Comparison of ENCODE assay signal across 8 mouse cellular contexts in the genomic region with DNA sequence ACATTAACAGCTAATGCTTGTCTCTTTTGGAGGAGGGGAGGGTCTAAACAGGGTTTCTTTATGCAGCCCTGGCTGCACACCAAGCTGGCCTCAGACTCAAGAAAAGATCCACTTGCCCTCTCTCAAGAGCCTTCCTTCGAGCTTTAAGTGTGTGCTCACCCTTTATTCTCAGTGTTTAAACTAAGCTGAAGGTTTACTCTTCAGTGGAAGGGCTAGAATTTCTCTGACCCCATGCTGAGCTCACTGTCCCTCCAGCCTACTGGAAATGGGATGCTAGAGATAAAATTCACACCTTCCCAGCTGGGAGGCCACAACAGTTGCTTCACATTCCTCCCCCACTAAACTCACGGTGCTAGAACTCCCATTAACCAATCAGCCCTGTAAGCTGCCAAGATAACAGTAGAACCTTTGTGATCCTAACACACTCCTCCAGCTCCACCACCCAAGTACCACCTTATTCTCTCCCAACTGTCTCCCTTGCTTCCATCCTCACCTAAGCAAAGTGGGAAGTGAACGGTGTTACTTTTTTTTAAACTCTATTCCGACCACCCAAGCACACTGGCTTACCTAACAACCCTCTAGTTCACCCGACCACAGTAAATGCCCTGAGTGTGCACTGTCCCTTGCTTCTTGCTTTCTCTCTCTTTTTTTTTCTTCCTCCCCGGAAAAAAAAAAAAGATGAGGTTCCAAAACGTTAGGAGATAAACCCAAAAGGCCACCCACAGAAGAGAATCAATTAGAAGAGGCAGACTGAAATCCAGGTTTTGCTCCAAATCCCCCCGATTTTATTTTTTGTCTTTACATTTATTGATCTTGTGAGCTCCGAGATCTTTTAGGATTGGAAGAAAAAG. TPM values are rescaled to one million over a fixed set of nuclear protein-coding genes. Genes with fewer than 3 reads are reported as not detected.
DNase-seq lines count a peak whose midpoint lies in the region; ATAC-seq and TF ChIP-seq lines count a peak whose summit lies in the region.

No protein-coding gene starts in this region.

- 31% methylated on average over 9 of the region's 9 CpGs for WGBS in kidney, postnatal 0 days
- 13% methylated on average over 9 of the region's 9 CpGs for WGBS in limb, embryonic 10.5 days
- WGBS in neural tube, embryonic 13.5 days = 26% methylated on average over 9 of the region's 9 CpGs

- no peaks in the 10 kb centered on the region for H3K36me3 ChIP-seq in kidney, postnatal 0 days (ENCODE audit: insufficient read depth, low read length)
- H3K36me3 ChIP-seq in limb, embryonic 10.5 days = no peaks in the 10 kb centered on the region
- no peaks in the 10 kb centered on the region for H3K36me3 ChIP-seq in neural tube, embryonic 13.5 days

- H3K27me3 ChIP-seq in kidney, postnatal 0 days (ENCODE audit: insufficient read depth, low read length) = no peaks in the 10 kb centered on the region
- peaks cover 55% of the 10 kb centered on the region for H3K27me3 ChIP-seq in limb, embryonic 10.5 days (ENCODE audit: low read depth, poor library complexity, severe bottlenecking)
- H3K27me3 ChIP-seq in neural tube, embryonic 13.5 days = no peaks in the 10 kb centered on the region

- no peak overlapping the region for H3K9ac ChIP-seq in kidney, postnatal 0 days (ENCODE audit: low read depth, low read length)
- peak overlapping the region; percentile 89 for H3K9ac ChIP-seq in neural tube, embryonic 13.5 days

- TF ChIP-seq CTCF in kidney, postnatal 0 days (IDR thresholded peaks at IDR 0.05; ENCODE audit: low read depth) = no peak

- H3K4me1 ChIP-seq in kidney, postnatal 0 days (replicated peaks; ENCODE audit: insufficient read depth, low read length) = no peaks in the 10 kb centered on the region
- H3K4me1 ChIP-seq in limb, embryonic 10.5 days = peaks cover 7% of the 10 kb centered on the region; the same call in 1 of the 2 replicates
- H3K4me1 ChIP-seq in neural tube, embryonic 13.5 days (replicated peaks) = peaks cover 13% of the 10 kb centered on the region

- H3K9me3 ChIP-seq in kidney, postnatal 0 days (replicated peaks; ENCODE audit: low read length) = no peaks in the 10 kb centered on the region
- no peaks in the 10 kb centered on the region for H3K9me3 ChIP-seq in limb, embryonic 10.5 days (replicated peaks)
- H3K9me3 ChIP-seq in neural tube, embryonic 13.5 days = no peaks in the 10 kb centered on the region

- ATAC-seq in kidney, postnatal 0 days (replicated peaks; ENCODE audit: low FRiP score, low read depth) = no peak
- ATAC-seq in neural tube, embryonic 13.5 days (ENCODE audit: low read depth) = no peak

- H3K4me3 ChIP-seq in kidney, postnatal 0 days (replicated peaks; ENCODE audit: low read depth, low read length) = peak overlapping the region; percentile 59
- H3K4me3 ChIP-seq in limb, embryonic 10.5 days = peak overlapping the region; percentile 71
- H3K4me3 ChIP-seq in neural tube, embryonic 13.5 days = peak overlapping the region; percentile 66

- no peak overlapping the region for H3K27ac ChIP-seq in kidney, postnatal 0 days
- peak overlapping the region; percentile 30 for H3K27ac ChIP-seq in limb, embryonic 10.5 days
- H3K27ac ChIP-seq in neural tube, embryonic 13.5 days (replicated peaks) = 0 out of 2 replicates have a peak overlapping the region, but pooled peaks have one; percentile 94

- H3K4me2 ChIP-seq in kidney, postnatal 0 days (ENCODE audit: low read length) = peak overlapping the region; percentile 71
- H3K4me2 ChIP-seq in neural tube, embryonic 13.5 days = peak overlapping the region; percentile 55

- peak; percentile 2 for DNase-seq in kidney, postnatal 0 days (ENCODE audit: low spot score)
- no peak for DNase-seq in kidney, postnatal 4 days
- peak; percentile 2 for DNase-seq in embryo, embryonic 9.5 days (ENCODE audit: extremely low spot score)
- DNase-seq in limb, embryonic 10.5 days (ENCODE audit: low spot score) = peak; percentile 29
- no peak for DNase-seq in ovary, postnatal 14 days (ENCODE audit: low spot score)
- DNase-seq in layer of hippocampus, postnatal 36 days = no peak
- no peak for DNase-seq in right cerebral cortex, adult 18-20 months

RNA-seq across cellular contexts. Expression of gene Sms, which starts 2.0 kb away (rescaled TPM):
- polyA plus RNA-seq in kidney, postnatal 0 days (2015; fragmentation: Nextera tagmentation; extraction: Ambion mirVana) = 66.4 and 75.0 TPM in 2 replicates
- 75.2 and 84.0 TPM in 2 replicates for polyA plus RNA-seq in limb, embryonic 10.5 days (2016; fragmentation: Nextera tagmentation; extraction: Ambion mirVana)
- polyA plus RNA-seq in neural tube, embryonic 13.5 days (2015; fragmentation: Nextera tagmentation; extraction: Ambion mirVana) = 112 and 125 TPM in 2 replicates
- total RNA-seq in layer of hippocampus, postnatal 36 days (2021) = 100 to 1,000 TPM; 105 to 106 TPM

Comparison
In these comparisons a context has a peak if more than half of its experiments do, and no peak if none do; other contexts are left out.
1. DNase-seq: peak in kidney, postnatal 0 days (single experiment), embryo, embryonic 9.5 days (single experiment) and limb, embryonic 10.5 days (single experiment); none in kidney, postnatal 4 days (0 of 2), ovary, postnatal 14 days (single experiment), layer of hippocampus, postnatal 36 days (0 of 2) and right cerebral cortex, adult 18-20 months (single experiment).
2. Peak in every context shown above with its lines, with median percentiles within 50 percentile points of each other: H3K4me3 ChIP-seq.